Mouse (Mus musculus): ENCODE data around the gene Arhgap10. TPM values are rescaled to one million over a fixed set of nuclear protein-coding genes. Genes with fewer than 3 reads are reported as not detected.

The Arhgap10 gene
- polyA plus RNA-seq, 1 experiment from 2014 or later, result 6.3 TPM

DNA sequence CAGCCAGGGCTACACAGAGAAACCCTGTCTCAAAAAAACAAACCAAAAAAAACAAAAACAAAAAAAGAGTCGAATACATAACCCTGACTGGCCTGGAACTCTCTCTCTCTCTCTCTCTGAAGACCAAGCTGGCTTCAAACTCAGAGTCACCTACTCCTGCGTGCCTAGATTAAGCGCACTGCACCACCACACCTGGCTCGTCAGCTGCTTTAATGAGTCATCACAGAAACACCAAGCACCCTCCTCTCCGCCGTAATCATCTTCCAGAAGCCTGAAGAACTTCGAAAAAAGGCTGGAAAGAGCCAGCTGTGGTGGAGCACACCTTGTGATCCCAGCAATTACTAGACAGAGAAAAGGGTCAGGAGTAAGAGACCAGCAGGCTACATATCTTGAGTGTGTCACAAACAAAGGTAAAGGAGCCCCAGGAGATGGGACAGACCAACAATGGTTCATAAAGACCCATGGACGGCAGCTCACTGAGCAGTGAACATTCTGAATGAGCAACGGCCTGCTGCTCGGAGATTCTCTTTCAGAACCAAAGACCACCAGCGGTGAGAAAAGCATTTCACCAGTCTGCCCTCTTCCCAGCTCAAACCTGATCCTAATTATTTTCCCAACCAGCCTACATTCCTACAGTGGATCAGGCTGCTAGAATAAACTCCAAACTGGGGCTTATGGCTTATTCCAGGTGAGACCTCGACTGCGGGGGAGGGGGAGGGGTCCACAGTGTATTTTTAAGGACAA, 5.8 kb downstream of the Arhgap10 start:
- H3K4me2 ChIP-seq, result no peak overlapping the region
- 26% methylated on average over 13 of the region's 13 CpGs for WGBS
- no peak overlapping the region for H3K9ac ChIP-seq
- peaks cover 45% of the 10 kb centered on the region for H3K27me3 ChIP-seq
- H3K9me3 ChIP-seq, result no peaks in the 10 kb centered on the region
- ATAC-seq (ENCODE audit: low FRiP score), result no peak
- H3K27ac ChIP-seq, result no peak overlapping the region
- H3K4me3 ChIP-seq, result no peak overlapping the region
- no peaks in the 10 kb centered on the region for H3K36me3 ChIP-seq
- peaks cover 12% of the 10 kb centered on the region for H3K4me1 ChIP-seq (replicated peaks)

- no peak for ATAC-seq (ENCODE audit: low FRiP score)
- no peak overlapping the region for H3K9ac ChIP-seq
- H3K36me3 ChIP-seq, result no peaks in the 10 kb centered on the region
- no peak overlapping the region for H3K27ac ChIP-seq
- no peak overlapping the region for H3K4me3 ChIP-seq
- peaks cover 33% of the 10 kb centered on the region for H3K27me3 ChIP-seq
- 75% methylated on average over 3 of the region's 3 CpGs for WGBS
- H3K9me3 ChIP-seq, result no peaks in the 10 kb centered on the region
- peaks cover 6% of the 10 kb centered on the region; the same call in 1 of the 2 replicates for H3K4me1 ChIP-seq (replicated peaks)
- no peak overlapping the region for H3K4me2 ChIP-seq
Observed at GRCm38 (mm10) chr8:77510426-77510825, 7.3 kb downstream of the Arhgap10 start.

- Histone ChIP-seq H3K4me3 (no peak overlapping the region), H3K4me2 (no peak overlapping the region), H3K27me3 (peaks cover 20% of the 10 kb centered on the region), H3K9me3 (no peaks in the 10 kb centered on the region), H3K36me3 (no peaks in the 10 kb centered on the region), H3K9ac (no peak overlapping the region), H3K27ac (no peak overlapping the region), H3K4me1 (replicated peaks) (peaks cover 6% of the 10 kb centered on the region; the same call in 1 of the 2 replicates)
- ATAC-seq (ENCODE audit: low FRiP score), result no peak
- WGBS, result 92% methylated on average over 7 of the region's 7 CpGs
Observed at GRCm38 (mm10) chr8:77509044-77509443, 8.7 kb downstream of the Arhgap10 start.

GRCm38 (mm10) chr8:77507510-77508035, 10.2 kb downstream of the Arhgap10 start:
- H3K9me3 ChIP-seq, result no peaks in the 10 kb centered on the region
- H3K4me2 ChIP-seq, result no peak overlapping the region
- no peak overlapping the region for H3K27ac ChIP-seq
- no peaks in the 10 kb centered on the region for H3K36me3 ChIP-seq
- peaks cover 6% of the 10 kb centered on the region; the same call in 1 of the 2 replicates for H3K4me1 ChIP-seq (replicated peaks)
- peaks cover 6% of the 10 kb centered on the region for H3K27me3 ChIP-seq
- 72% methylated on average over 10 of the region's 10 CpGs for WGBS
- H3K4me3 ChIP-seq, result no peak overlapping the region
- ATAC-seq (ENCODE audit: low FRiP score), result no peak
- no peak overlapping the region for H3K9ac ChIP-seq

DNA sequence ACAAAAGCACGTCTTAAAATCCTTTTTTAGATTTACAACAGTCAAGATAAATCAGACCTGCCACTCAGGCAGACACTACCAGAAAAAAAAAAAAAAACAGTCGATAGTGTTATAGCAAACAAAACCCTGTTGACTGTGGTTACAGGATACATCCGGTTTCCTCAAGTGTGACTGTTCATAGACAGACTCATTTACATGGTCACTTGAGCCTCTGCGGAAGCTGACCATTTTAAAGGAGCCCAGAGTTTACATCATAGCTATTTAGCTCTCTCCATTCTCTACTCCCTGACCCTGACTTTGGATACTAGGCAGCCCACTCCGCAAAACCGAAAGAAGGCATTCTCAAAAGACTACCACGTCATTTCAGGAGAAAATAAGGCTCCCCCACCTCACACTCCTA, 11.2 kb downstream of the Arhgap10 start:
- WGBS, result 89% methylated on average over 7 of the region's 7 CpGs

DNA sequence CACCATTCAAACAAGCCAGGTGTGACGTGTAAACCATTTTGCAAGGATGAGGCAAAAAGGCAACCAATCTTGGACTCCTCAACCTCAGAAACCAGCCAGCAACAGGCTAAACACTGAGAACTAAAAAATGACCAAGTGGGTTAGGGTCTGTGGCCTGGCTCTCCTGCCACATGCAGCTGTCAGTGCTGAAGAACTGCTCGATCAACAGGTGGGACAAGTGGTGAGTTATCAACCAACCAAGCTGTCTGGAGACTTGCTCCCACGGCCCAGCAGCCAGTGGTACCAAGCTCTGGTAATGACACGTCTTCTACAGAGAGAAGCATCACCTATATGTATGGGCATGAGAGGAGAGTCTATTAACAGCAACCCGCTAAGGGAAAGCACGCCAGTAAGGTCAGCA, 15.2 kb downstream of the Arhgap10 start:
- no peaks in the 10 kb centered on the region for H3K9me3 ChIP-seq
- H3K4me3 ChIP-seq, result no peak overlapping the region
- no peak overlapping the region for H3K9ac ChIP-seq
- no peaks in the 10 kb centered on the region for H3K27me3 ChIP-seq
- no peaks in the 10 kb centered on the region for H3K36me3 ChIP-seq
- H3K27ac ChIP-seq, result no peak overlapping the region
- ATAC-seq (ENCODE audit: low FRiP score), result no peak
- H3K4me1 ChIP-seq (replicated peaks), result no peaks in the 10 kb centered on the region
- no peak overlapping the region for H3K4me2 ChIP-seq
- 95% methylated on average over 6 of the region's 6 CpGs for WGBS

More for the DNA sequence above, 11.2 kb downstream of the Arhgap10 start:
- Histone ChIP-seq H3K4me2 (no peak overlapping the region), H3K4me1 (replicated peaks) (no peaks in the 10 kb centered on the region), H3K4me3 (no peak overlapping the region), H3K36me3 (no peaks in the 10 kb centered on the region), H3K27me3 (peaks cover 5% of the 10 kb centered on the region), H3K9ac (no peak overlapping the region), H3K9me3 (no peaks in the 10 kb centered on the region), H3K27ac (no peak overlapping the region)
- ATAC-seq (ENCODE audit: low FRiP score), result no peak

DNA sequence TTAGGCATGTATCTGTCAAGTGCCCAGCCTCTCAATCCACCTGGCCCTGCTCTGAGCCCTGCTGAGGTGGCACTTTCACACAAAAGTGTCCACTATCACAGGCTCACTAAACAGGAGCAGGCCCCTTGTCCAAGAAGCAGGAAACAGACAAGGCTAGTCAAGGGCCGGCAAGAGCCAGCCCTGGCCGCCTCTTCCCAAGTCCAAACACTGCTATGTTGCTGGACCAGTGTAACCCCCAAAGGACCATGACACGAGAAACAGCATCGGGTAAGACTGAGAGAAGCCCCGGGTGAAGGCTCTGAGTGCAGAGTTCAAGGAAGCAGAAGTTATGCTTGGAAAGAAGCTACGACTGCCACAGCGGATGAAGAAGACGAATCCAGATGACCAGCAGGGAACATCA, 16.6 kb downstream of the Arhgap10 start:
- Histone ChIP-seq H3K9me3 (no peaks in the 10 kb centered on the region), H3K4me1 (replicated peaks) (no peaks in the 10 kb centered on the region), H3K9ac (no peak overlapping the region), H3K27me3 (no peaks in the 10 kb centered on the region), H3K4me2 (no peak overlapping the region), H3K27ac (no peak overlapping the region), H3K36me3 (no peaks in the 10 kb centered on the region), H3K4me3 (no peak overlapping the region)
- WGBS, result 91% methylated on average over 8 of the region's 8 CpGs
- ATAC-seq (ENCODE audit: low FRiP score), result no peak

GRCm38 (mm10) chr8:77500264-77500663, 17.5 kb downstream of the Arhgap10 start:
- Histone ChIP-seq H3K4me3 (no peak overlapping the region), H3K27me3 (no peaks in the 10 kb centered on the region), H3K4me2 (no peak overlapping the region), H3K27ac (no peak overlapping the region), H3K4me1 (replicated peaks) (no peaks in the 10 kb centered on the region), H3K9me3 (no peaks in the 10 kb centered on the region), H3K9ac (no peak overlapping the region), H3K36me3 (no peaks in the 10 kb centered on the region)
- no peak for ATAC-seq (ENCODE audit: low FRiP score)
- WGBS, result 94% methylated on average over 3 of the region's 3 CpGs

GRCm38 (mm10) chr8:77497442-77497841, 20.3 kb downstream of the Arhgap10 start:
- no peak overlapping the region for H3K9ac ChIP-seq
- H3K4me1 ChIP-seq (replicated peaks), result no peaks in the 10 kb centered on the region
- no peaks in the 10 kb centered on the region for H3K27me3 ChIP-seq
- no peaks in the 10 kb centered on the region for H3K36me3 ChIP-seq
- 82% methylated on average over 2 of the region's 2 CpGs for WGBS
- H3K9me3 ChIP-seq, result no peaks in the 10 kb centered on the region
- H3K27ac ChIP-seq, result no peak overlapping the region
- H3K4me2 ChIP-seq, result no peak overlapping the region
- H3K4me3 ChIP-seq, result no peak overlapping the region
- no peak for ATAC-seq (ENCODE audit: low FRiP score)

- 75% methylated on average over 1 of the region's 1 CpGs for whole genome bisulfite sequencing
- Histone ChIP-seq H3K36me3 (no peaks in the 10 kb centered on the region), H3K27ac (no peak overlapping the region), H3K27me3 (no peaks in the 10 kb centered on the region), H3K9me3 (no peaks in the 10 kb centered on the region), H3K4me2 (no peak overlapping the region), H3K9ac (no peak overlapping the region), H3K4me1 (replicated peaks) (no peaks in the 10 kb centered on the region), H3K4me3 (no peak overlapping the region)
- no peak for ATAC-seq (ENCODE audit: low FRiP score)
Observed at GRCm38 (mm10) chr8:77496253-77496652, 21.5 kb downstream of the Arhgap10 start.

DNA sequence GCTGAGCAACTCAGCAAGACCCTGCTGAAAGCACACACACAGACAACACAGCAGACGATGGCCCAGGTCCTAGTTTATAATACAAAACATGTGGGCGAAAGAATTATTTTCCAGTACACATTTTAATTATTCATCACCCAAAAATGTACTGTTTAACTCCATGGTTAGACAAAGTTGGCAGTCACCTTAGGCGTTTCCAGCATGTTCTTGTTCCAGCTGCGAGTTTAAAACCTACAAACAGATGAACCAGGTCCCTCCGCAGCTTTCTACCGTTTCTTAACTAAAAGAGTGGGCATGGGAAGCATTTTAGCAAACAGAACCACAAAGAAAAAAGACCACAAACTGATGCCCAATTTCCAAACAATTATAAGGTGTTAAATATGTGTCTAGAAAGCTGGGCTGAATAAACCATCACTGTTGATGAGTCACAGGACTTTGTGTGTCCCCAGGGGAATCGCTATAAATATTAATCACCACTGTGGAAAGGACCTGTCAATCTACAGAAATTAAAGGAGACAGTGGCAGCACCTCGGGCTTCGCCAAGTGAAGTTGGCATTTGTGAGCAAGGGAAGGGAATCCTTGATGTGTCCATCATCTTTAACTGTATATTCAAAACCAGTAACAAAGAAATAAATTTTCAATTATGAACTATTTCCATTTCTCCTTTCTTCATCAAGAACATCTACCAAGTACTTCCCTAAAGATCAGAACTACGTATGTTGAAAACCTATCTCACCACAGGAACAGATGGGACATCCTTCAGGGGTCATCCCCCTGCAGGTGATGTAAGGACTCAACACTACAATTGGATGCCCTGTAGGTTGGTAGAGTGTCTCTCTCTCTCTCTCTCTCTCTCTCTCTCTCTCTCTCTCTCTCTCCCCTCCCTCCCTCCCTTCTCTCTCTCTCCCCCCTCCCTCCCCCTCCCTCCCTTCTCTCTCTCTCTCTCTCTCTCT, 23.1 kb downstream of the Arhgap10 start:
- no peak overlapping the region for H3K4me2 ChIP-seq
- H3K9ac ChIP-seq, result no peak overlapping the region
- no peaks in the 10 kb centered on the region for H3K27me3 ChIP-seq
- no peak overlapping the region for H3K4me3 ChIP-seq
- no peak overlapping the region for H3K27ac ChIP-seq
- WGBS, result 78% methylated on average over 10 of the region's 10 CpGs
- H3K4me1 ChIP-seq (replicated peaks), result no peaks in the 10 kb centered on the region
- H3K36me3 ChIP-seq, result no peaks in the 10 kb centered on the region
- ATAC-seq (ENCODE audit: low FRiP score), result no peak
- H3K9me3 ChIP-seq, result no peaks in the 10 kb centered on the region

DNA sequence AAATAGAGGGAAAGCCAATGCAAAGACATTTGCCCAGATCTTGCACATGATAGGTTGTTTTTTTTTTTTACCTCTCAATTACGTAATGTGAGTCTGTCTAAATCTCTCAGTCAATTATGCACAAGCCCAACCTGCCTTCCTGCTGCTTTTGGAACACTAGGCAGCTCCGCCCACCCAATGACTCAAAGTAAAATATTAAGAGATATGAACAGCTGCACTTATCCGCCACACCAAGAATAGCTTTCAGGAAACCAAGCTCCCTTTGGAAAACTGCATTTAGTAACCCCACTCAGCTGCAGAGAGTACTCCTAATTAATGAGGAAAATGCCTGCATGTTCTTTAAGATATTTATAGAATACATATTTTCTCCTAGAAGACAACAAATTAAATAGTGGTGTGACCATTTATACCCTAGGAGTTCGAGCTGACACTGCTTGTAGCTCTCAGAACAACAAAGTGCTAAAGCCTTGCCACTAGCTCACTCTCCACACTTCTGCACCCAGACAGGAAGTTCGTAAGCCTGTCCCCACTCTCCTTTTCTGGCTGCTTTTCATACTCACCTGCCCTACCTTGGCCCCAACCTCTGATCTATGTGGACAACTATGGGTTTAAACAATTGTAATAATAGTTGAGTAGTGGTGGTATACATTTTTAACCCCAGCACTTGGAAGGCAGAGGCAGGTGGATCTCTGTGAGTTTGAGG, 25.2 kb downstream of the Arhgap10 start:
- no peaks in the 10 kb centered on the region for H3K27me3 ChIP-seq
- no peak overlapping the region for H3K9ac ChIP-seq
- H3K4me2 ChIP-seq, result no peak overlapping the region
- WGBS, result 91% methylated on average over 5 of the region's 5 CpGs
- no peaks in the 10 kb centered on the region for H3K36me3 ChIP-seq
- no peaks in the 10 kb centered on the region for H3K4me1 ChIP-seq (replicated peaks)
- no peak for ATAC-seq (ENCODE audit: low FRiP score)
- H3K9me3 ChIP-seq, result no peaks in the 10 kb centered on the region
- H3K27ac ChIP-seq, result no peak overlapping the region
- H3K4me3 ChIP-seq, result no peak overlapping the region

Measured in hindbrain, embryonic 13.5 days (tissue).